Mouse (Mus musculus): ENCODE measurements around the gene Colca2.

Colca2 gene

GRCm38 (mm10) chr9:51272102-51272501 lies 6.3 kb downstream of the Colca2 start:
- no peak for DNase-seq (ENCODE audit: low spot score in 2 of 2)

- DNase-seq (ENCODE audit: low spot score in 2 of 2), result no peak
These were observed 7.3 kb downstream of the Colca2 start for GRCm38 (mm10) chr9:51271073-51271472.

GRCm38 (mm10) chr9:51268852-51269251 lies 9.5 kb downstream of the Colca2 start:
- no peak for DNase-seq (ENCODE audit: low spot score in 2 of 2)

GRCm38 (mm10) chr9:51258426-51258825 lies 19.9 kb downstream of the Colca2 start:
- DNase-seq (ENCODE audit: low spot score in 2 of 2), result no peak

GRCm38 (mm10) chr9:51256780-51257502 lies 21.4 kb downstream of the Colca2 start:
- DNase-seq (ENCODE audit: low spot score in 2 of 2), result no peak

- DNase-seq (ENCODE audit: low spot score in 2 of 2), result no peak
These were observed 39.5 kb downstream of the Colca2 start for GRCm38 (mm10) chr9:51238741-51239385.

GRCm38 (mm10) chr9:51232163-51232562 lies 46.2 kb downstream of the Colca2 start:
- DNase-seq (ENCODE audit: low spot score in 2 of 2), result no peak

GRCm38 (mm10) chr9:51230701-51231389 lies 47.5 kb downstream of the Colca2 start:
- DNase-seq (ENCODE audit: low spot score in 2 of 2), result no peak

GRCm38 (mm10) chr9:51225636-51226166 lies 52.7 kb downstream of the Colca2 start:
- no peak for DNase-seq (ENCODE audit: low spot score in 2 of 2)

Data from natural killer cell, adult 2 months (primary cell).